1 mouse cellular context compared by ENCODE assay signal in the genomic region with DNA sequence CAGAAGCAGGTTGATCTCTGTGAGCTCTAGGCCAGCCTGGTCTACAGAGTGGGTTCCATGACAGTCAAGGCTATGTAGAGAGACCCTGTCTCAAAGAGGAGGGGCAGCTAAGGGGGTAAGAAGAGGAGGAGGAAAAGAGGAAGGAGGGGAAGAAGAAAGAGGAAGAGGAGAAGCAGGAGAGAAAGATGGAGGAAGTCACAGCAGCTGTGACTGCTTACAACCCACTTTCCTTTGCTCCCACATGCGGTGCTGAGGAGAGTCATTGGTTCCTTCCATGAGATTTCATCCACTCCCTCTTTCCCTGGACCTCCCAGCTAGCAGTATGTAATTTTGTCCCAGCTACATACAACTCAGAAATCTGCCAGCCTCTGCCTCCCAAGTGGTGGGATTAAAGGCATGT.
TF ChIP-seq lines count a peak whose summit lies in the region.

No protein-coding gene starts in this region.

TF ChIP-seq in MEL, 35 proteins besides CTCF, POLR2A, EP300 and RAD21 (continued from another document):
- TF ChIP-seq BHLHE40 (IDR thresholded peaks at IDR 0.05; ENCODE audit: borderline replicate concordance, low read depth, low read length) (no peak), NRF1 (IDR thresholded peaks at IDR 0.05; ENCODE audit: insufficient read depth, low read depth, low read length, poor library complexity, severe bottlenecking) (no peak), SIN3A (IDR thresholded peaks at IDR 0.05; ENCODE audit: low read length) (no peak), MAFK (IDR thresholded peaks at IDR 0.05; ENCODE audit: borderline replicate concordance, low read depth, low read length) (0 out of 2 replicates have a peak, but pooled peaks have one; percentile 42), GABPA (IDR thresholded peaks at IDR 0.05; ENCODE audit: low read depth, low read length) (no peak), ETS1 (IDR thresholded peaks at IDR 0.05; ENCODE audit: low read depth, low read length) (no peak), USF2 (IDR thresholded peaks at IDR 0.05; ENCODE audit: borderline replicate concordance in 1 of 2, insufficient read depth in 1 of 2, low read depth in 1 of 2, low read length in 2 of 2) (no peak; a peak in 1 of 4 replicates), UBTF (IDR thresholded peaks at IDR 0.05; ENCODE audit: borderline replicate concordance, insufficient read depth, low read depth, low read length) (no peak), KAT2A (conservative IDR thresholded peaks at IDR 0.05; ENCODE audit: low read depth, low read length) (no peak), MYC (IDR thresholded peaks at IDR 0.05; ENCODE audit: low read depth, low read length) (peak; percentile 53; the same call in 1 of the 2 replicates), MAZ (IDR thresholded peaks at IDR 0.05; ENCODE audit: low read depth, low read length) (peak; percentile 87), NELFE (IDR thresholded peaks at IDR 0.05; ENCODE audit: low read depth, low read length) (no peak)
